Mouse (Mus musculus): ENCODE measurements around the gene Tuba8. TPM values are rescaled to one million over a fixed set of nuclear protein-coding genes. Genes with fewer than 3 reads are reported as not detected.
A peak's percentile ranks its signal among the peaks of the same experiment; 100 is the strongest.

The Tuba8 gene
- polyA plus RNA-seq, 1 experiment from 2014 or later = 0.35 TPM

- no peak overlapping the region for H3K27ac ChIP-seq (ENCODE audit: low read depth, low read length)
- H3K4me3 ChIP-seq (ENCODE audit: low read depth, low read length) = peak overlapping the region; percentile 38
- peak overlapping the region; percentile 45 for H3K9ac ChIP-seq (ENCODE audit: low read length)
- peak overlapping the region; percentile 95 for H3K4me2 ChIP-seq (ENCODE audit: low read depth, low read length, severe bottlenecking)
- H3K36me3 ChIP-seq (ENCODE audit: control insufficient read depth, insufficient read depth, low read length) = no peaks in the 10 kb centered on the region
- H3K4me1 ChIP-seq (replicated peaks; ENCODE audit: control insufficient read depth, insufficient read depth, low read length) = peaks cover 7% of the 10 kb centered on the region; the same call in 1 of the 2 replicates
- H3K27me3 ChIP-seq (ENCODE audit: control insufficient read depth, insufficient read depth, low read length) = peaks cover 11% of the 10 kb centered on the region
- DNase-seq (ENCODE audit: low spot score) = no peak
- H3K9me3 ChIP-seq (ENCODE audit: control insufficient read depth, low read length) = no peaks in the 10 kb centered on the region
- no peak for ATAC-seq (replicated peaks; ENCODE audit: low FRiP score)
- WGBS = under 1% methylated on average over 12 of the region's 12 CpGs
Observed at GRCm38 (mm10) chr6:121210926-121211289, 412 bp downstream of the Tuba8 start.

- Histone ChIP-seq H3K27ac (ENCODE audit: low read depth, low read length) (no peak overlapping the region), H3K4me3 (ENCODE audit: low read depth, low read length) (no peak overlapping the region), H3K4me2 (ENCODE audit: low read depth, low read length, severe bottlenecking) (no peak overlapping the region), H3K9me3 (ENCODE audit: control insufficient read depth, low read length) (no peaks in the 10 kb centered on the region), H3K27me3 (ENCODE audit: control insufficient read depth, insufficient read depth, low read length) (peaks cover 11% of the 10 kb centered on the region), H3K36me3 (ENCODE audit: control insufficient read depth, insufficient read depth, low read length) (no peaks in the 10 kb centered on the region), H3K9ac (ENCODE audit: low read length) (no peak overlapping the region), H3K4me1 (replicated peaks; ENCODE audit: control insufficient read depth, insufficient read depth, low read length) (peaks cover 7% of the 10 kb centered on the region; the same call in 1 of the 2 replicates)
- ATAC-seq (replicated peaks; ENCODE audit: low FRiP score) (no peak), DNase-seq (ENCODE audit: low spot score) (no peak)
- WGBS = 6% methylated on average over 5 of the region's 5 CpGs
Observed at GRCm38 (mm10) chr6:121211743-121212142, 1.2 kb downstream of the Tuba8 start.

- H3K27ac ChIP-seq (ENCODE audit: low read depth, low read length) = no peak overlapping the region
- no peaks in the 10 kb centered on the region for H3K36me3 ChIP-seq (ENCODE audit: control insufficient read depth, insufficient read depth, low read length)
- WGBS = 76% methylated on average over 4 of the region's 4 CpGs
- no peak overlapping the region for H3K4me3 ChIP-seq (ENCODE audit: low read depth, low read length)
- H3K4me2 ChIP-seq (ENCODE audit: low read depth, low read length, severe bottlenecking) = no peak overlapping the region
- no peak overlapping the region for H3K9ac ChIP-seq (ENCODE audit: low read length)
- ATAC-seq (replicated peaks; ENCODE audit: low FRiP score) (no peak), DNase-seq (ENCODE audit: low spot score) (no peak)
- H3K9me3 ChIP-seq (ENCODE audit: control insufficient read depth, low read length) = no peaks in the 10 kb centered on the region
- H3K4me1 ChIP-seq (replicated peaks; ENCODE audit: control insufficient read depth, insufficient read depth, low read length) = peaks cover 7% of the 10 kb centered on the region; the same call in 1 of the 2 replicates
- peaks cover 11% of the 10 kb centered on the region for H3K27me3 ChIP-seq (ENCODE audit: control insufficient read depth, insufficient read depth, low read length)
Observed at GRCm38 (mm10) chr6:121212988-121213387, 2.5 kb downstream of the Tuba8 start.

GRCm38 (mm10) chr6:121214221-121214620 lies 3.7 kb downstream of the Tuba8 start:
- H3K4me3 ChIP-seq (ENCODE audit: low read depth, low read length) = no peak overlapping the region
- no peaks in the 10 kb centered on the region for H3K9me3 ChIP-seq (ENCODE audit: control insufficient read depth, low read length)
- ATAC-seq (replicated peaks; ENCODE audit: low FRiP score) (no peak), DNase-seq (ENCODE audit: low spot score) (no peak)
- H3K27ac ChIP-seq (ENCODE audit: low read depth, low read length) = no peak overlapping the region
- H3K27me3 ChIP-seq (ENCODE audit: control insufficient read depth, insufficient read depth, low read length) = peaks cover 11% of the 10 kb centered on the region
- WGBS = 90% methylated on average over 5 of the region's 5 CpGs
- H3K9ac ChIP-seq (ENCODE audit: low read length) = no peak overlapping the region
- H3K36me3 ChIP-seq (ENCODE audit: control insufficient read depth, insufficient read depth, low read length) = no peaks in the 10 kb centered on the region
- no peak overlapping the region for H3K4me2 ChIP-seq (ENCODE audit: low read depth, low read length, severe bottlenecking)
- peaks cover 7% of the 10 kb centered on the region; the same call in 1 of the 2 replicates for H3K4me1 ChIP-seq (replicated peaks; ENCODE audit: control insufficient read depth, insufficient read depth, low read length)

GRCm38 (mm10) chr6:121214667-121215330 lies 4.3 kb downstream of the Tuba8 start:
- Histone ChIP-seq H3K27ac (ENCODE audit: low read depth, low read length) (no peak overlapping the region), H3K4me3 (ENCODE audit: low read depth, low read length) (no peak overlapping the region), H3K4me2 (ENCODE audit: low read depth, low read length, severe bottlenecking) (no peak overlapping the region), H3K36me3 (ENCODE audit: control insufficient read depth, insufficient read depth, low read length) (no peaks in the 10 kb centered on the region), H3K4me1 (replicated peaks; ENCODE audit: control insufficient read depth, insufficient read depth, low read length) (peaks cover 7% of the 10 kb centered on the region; the same call in 1 of the 2 replicates), H3K27me3 (ENCODE audit: control insufficient read depth, insufficient read depth, low read length) (peaks cover 7% of the 10 kb centered on the region), H3K9ac (ENCODE audit: low read length) (no peak overlapping the region), H3K9me3 (ENCODE audit: control insufficient read depth, low read length) (no peaks in the 10 kb centered on the region)
- DNase-seq (ENCODE audit: low spot score) = no peak
- 91% methylated on average over 8 of the region's 8 CpGs for WGBS
- ATAC-seq (replicated peaks; ENCODE audit: low FRiP score) = no peak

- H3K36me3 ChIP-seq (ENCODE audit: control insufficient read depth, insufficient read depth, low read length) = no peaks in the 10 kb centered on the region
- DNase-seq (ENCODE audit: low spot score) (no peak), ATAC-seq (replicated peaks; ENCODE audit: low FRiP score) (no peak)
- H3K9ac ChIP-seq (ENCODE audit: low read length) = no peak overlapping the region
- H3K27ac ChIP-seq (ENCODE audit: low read depth, low read length) = no peak overlapping the region
- no peak overlapping the region for H3K4me3 ChIP-seq (ENCODE audit: low read depth, low read length)
- H3K27me3 ChIP-seq (ENCODE audit: control insufficient read depth, insufficient read depth, low read length) = peaks cover 5% of the 10 kb centered on the region
- no peaks in the 10 kb centered on the region for H3K9me3 ChIP-seq (ENCODE audit: control insufficient read depth, low read length)
- H3K4me1 ChIP-seq (replicated peaks; ENCODE audit: control insufficient read depth, insufficient read depth, low read length) = peaks cover 4% of the 10 kb centered on the region; the same call in 1 of the 2 replicates
- no peak overlapping the region for H3K4me2 ChIP-seq (ENCODE audit: low read depth, low read length, severe bottlenecking)
- WGBS = 82% methylated on average over 5 of the region's 5 CpGs
Observed at GRCm38 (mm10) chr6:121215336-121215735, 4.8 kb downstream of the Tuba8 start.

GRCm38 (mm10) chr6:121215896-121216295 lies 5.4 kb downstream of the Tuba8 start:
- Histone ChIP-seq H3K9ac (ENCODE audit: low read length) (no peak overlapping the region), H3K36me3 (ENCODE audit: control insufficient read depth, insufficient read depth, low read length) (no peaks in the 10 kb centered on the region), H3K27ac (ENCODE audit: low read depth, low read length) (no peak overlapping the region), H3K27me3 (ENCODE audit: control insufficient read depth, insufficient read depth, low read length) (peaks cover 3% of the 10 kb centered on the region; the same call in 1 of the 2 replicates), H3K4me2 (ENCODE audit: low read depth, low read length, severe bottlenecking) (no peak overlapping the region), H3K4me1 (replicated peaks; ENCODE audit: control insufficient read depth, insufficient read depth, low read length) (no peaks in the 10 kb centered on the region), H3K9me3 (ENCODE audit: control insufficient read depth, low read length) (no peaks in the 10 kb centered on the region), H3K4me3 (ENCODE audit: low read depth, low read length) (no peak overlapping the region)
- DNase-seq (ENCODE audit: low spot score) = no peak
- WGBS = 87% methylated on average over 6 of the region's 6 CpGs
- ATAC-seq (replicated peaks; ENCODE audit: low FRiP score) = no peak

GRCm38 (mm10) chr6:121216589-121217255 lies 6.2 kb downstream of the Tuba8 start:
- 90% methylated on average over 5 of the region's 5 CpGs for WGBS
- H3K36me3 ChIP-seq (ENCODE audit: control insufficient read depth, insufficient read depth, low read length) = no peaks in the 10 kb centered on the region
- DNase-seq (ENCODE audit: low spot score) (no peak), ATAC-seq (replicated peaks; ENCODE audit: low FRiP score) (no peak)
- H3K4me1 ChIP-seq (replicated peaks; ENCODE audit: control insufficient read depth, insufficient read depth, low read length) = no peaks in the 10 kb centered on the region
- no peak overlapping the region for H3K27ac ChIP-seq (ENCODE audit: low read depth, low read length)
- H3K27me3 ChIP-seq (ENCODE audit: control insufficient read depth, insufficient read depth, low read length) = peaks cover 3% of the 10 kb centered on the region; the same call in 1 of the 2 replicates
- no peak overlapping the region for H3K4me2 ChIP-seq (ENCODE audit: low read depth, low read length, severe bottlenecking)
- H3K9me3 ChIP-seq (ENCODE audit: control insufficient read depth, low read length) = no peaks in the 10 kb centered on the region
- no peak overlapping the region for H3K4me3 ChIP-seq (ENCODE audit: low read depth, low read length)
- no peak overlapping the region for H3K9ac ChIP-seq (ENCODE audit: low read length)
